Mouse (Mus musculus) gastrocnemius, adult 2 months (tissue): ENCODE data around the gene Olfr1386. TPM values are rescaled to one million over a fixed set of nuclear protein-coding genes. Genes with fewer than 3 reads are reported as not detected.
"Not testable (repeated sequence)": the region's sequence is repeated elsewhere in the genome, so short reads cannot be mapped to it uniquely, and the experiment has no call there.

Experiments
- DNase-seq: peaks from one replicate; pipeline ENCODE4 v3.0.0; 2022
- H3K27ac ChIP-seq: fragments of 200-600 bp; 2 replicates; pipeline ENCODE4 v1.8.1; 2022; ENCODE audit warnings: mild to moderate bottlenecking
- H3K4me3 ChIP-seq: fragments of 200-600 bp; 2 replicates; pipeline ENCODE4 v1.8.1; 2022; ENCODE audit warnings: mild to moderate bottlenecking, moderate library complexity
- CTCF ChIP-seq: fragments of 200-600 bp; IDR thresholded peaks from 2 replicates; pipeline ENCODE4 v1.8.1; 2022; ENCODE audit warnings: antibody characterized with exemption, mild to moderate bottlenecking, moderate library complexity
- intact Hi-C: fragments of 180-260 bp; cut with DNase I; formaldehyde crosslinking; loops from one replicate; pipeline ENCODE4 v1.15.1; 2025
- long read RNA-seq, 2 experiments: library from polyadenylated mRNA; stranded (forward); transcript quantifications; one replicate each; pipeline ENCODE4 v2.0.0; 2021
- total RNA-seq, 2 experiments: library from RNA; stranded (reverse); gene quantifications; 2 replicates each; pipeline ENCODE4 v1.2.3; 2021

The Olfr1386 gene
- not detected for total RNA-seq
- long read RNA-seq, experiment 1 = 0 reads
- long read RNA-seq, experiment 2 = 0 reads

- H3K27ac ChIP-seq, intact Hi-C loops, DNase-seq, H3K4me3 ChIP-seq: not testable (repeated sequence)
Measured at GRCm38 (mm10) chr11:49464746-49465145, at the start of gene Olfr1386. Gene Olfr1386, plus strand, starts transcription at chr11:49465046.

DNA sequence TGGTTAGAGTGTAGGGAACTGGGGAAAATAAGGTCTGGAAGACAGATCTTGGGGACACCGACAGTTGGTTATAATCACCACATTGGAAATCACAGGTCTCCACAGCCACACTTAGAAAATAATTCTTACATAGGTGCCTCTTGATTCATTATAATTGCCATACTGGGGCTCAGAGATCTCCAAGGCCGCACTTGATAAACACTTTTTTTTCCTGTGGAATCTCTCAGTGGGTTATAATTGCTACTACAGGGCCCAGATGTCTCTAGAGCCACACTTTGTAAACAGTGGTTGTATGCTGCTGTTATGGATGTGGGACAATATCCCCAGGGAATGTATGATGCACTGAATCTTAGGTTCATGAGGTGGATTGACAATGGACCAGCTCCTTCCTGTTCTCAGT, 42.1 kb upstream of the Olfr1386 start, which contains the start of gene Olfr1389:
TSS of gene Olfr1389 (plus strand) at position 301 of the 400 bp plus-strand sequence.
- Histone ChIP-seq H3K27ac (no peak within 1 kb of the TSS), H3K4me3 (no peak within 1 kb of the TSS)
- intact Hi-C loops = no loop called here
- TF ChIP-seq CTCF = no peak
- DNase-seq = no peak

DNA sequence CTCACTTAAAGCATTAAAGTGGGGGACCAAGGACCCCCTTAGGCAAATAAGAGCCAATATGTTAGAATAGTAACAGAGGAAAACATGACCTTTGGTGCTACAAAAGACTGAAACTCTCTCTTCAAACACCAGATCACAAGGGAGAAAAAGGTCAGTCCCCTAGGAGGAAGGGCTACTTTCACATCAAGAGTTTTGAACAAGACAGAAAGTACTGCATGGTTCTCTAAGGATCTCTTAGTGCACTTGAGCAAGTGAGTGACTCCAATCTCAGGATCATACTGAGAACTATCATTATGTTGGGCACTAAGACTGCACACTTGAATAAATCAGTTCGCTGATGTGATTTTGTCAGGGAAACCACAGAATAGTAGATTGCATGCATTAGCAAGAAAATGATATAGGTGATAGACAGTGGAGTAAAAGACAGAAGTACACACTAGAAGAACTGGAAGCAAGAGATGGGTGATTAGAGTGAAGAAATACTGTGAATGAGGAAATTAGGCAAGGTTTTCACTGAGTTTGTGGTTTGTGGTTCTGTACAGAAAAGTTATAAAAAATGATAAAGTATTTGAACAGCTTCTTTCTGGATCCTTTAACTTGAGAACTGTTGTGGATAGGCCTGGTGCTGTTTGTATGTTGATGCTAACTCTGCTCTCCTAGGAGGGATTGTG, 39.5 kb upstream of the Olfr1386 start:
- DNase-seq = no peak
- intact Hi-C loops = no loop called here
- TF ChIP-seq CTCF = no peak

DNA sequence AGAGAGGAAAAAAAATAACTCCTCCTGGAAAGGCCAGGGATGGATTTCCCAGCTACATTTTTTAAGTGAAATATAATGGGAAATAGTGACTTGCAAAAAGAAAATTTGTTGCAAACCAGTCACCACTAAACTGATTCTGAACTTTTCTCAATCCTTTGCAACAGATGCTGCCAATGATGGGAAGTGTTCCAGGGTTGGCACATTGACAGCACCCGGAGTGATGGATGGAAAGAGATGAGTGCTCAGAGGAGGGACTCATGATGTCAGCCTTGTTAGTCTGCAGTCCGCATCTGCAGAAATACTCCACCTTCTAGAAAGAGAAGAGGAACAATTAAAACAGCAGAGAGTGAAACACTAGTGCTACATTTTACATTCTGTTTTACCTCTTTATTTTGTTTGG, 35.2 kb upstream of the Olfr1386 start:
- DNase-seq = no peak
- no peak for TF ChIP-seq CTCF
- Histone ChIP-seq H3K4me3 (no peak overlapping the region), H3K27ac (no peak overlapping the region)
- intact Hi-C loops = no loop called here

More for the DNA sequence above, 39.5 kb upstream of the Olfr1386 start:
- no peak overlapping the region for H3K27ac ChIP-seq
- no peak overlapping the region for H3K4me3 ChIP-seq

GRCm38 (mm10) chr11:49436411-49436810, 28.4 kb upstream of the Olfr1386 start, which contains the start of gene Olfr1388:
Gene Olfr1388, plus strand, starts transcription at chr11:49436624.
- TF ChIP-seq CTCF = no peak
- H3K4me3 ChIP-seq = no peak within 1 kb of the TSS
- no peak within 1 kb of the TSS for H3K27ac ChIP-seq
- intact Hi-C loops = no loop called here
- no peak for DNase-seq

- TF ChIP-seq CTCF = no peak
- intact Hi-C loops = no loop called here
- DNase-seq = no peak
- H3K4me3 ChIP-seq = no peak within 1 kb of the TSS
- no peak within 1 kb of the TSS for H3K27ac ChIP-seq
Measured at GRCm38 (mm10) chr11:49455043-49455442, 9.8 kb upstream of the Olfr1386 start, which contains the start of gene Olfr1387. Gene Olfr1387, plus strand, starts transcription at chr11:49455343.

DNA sequence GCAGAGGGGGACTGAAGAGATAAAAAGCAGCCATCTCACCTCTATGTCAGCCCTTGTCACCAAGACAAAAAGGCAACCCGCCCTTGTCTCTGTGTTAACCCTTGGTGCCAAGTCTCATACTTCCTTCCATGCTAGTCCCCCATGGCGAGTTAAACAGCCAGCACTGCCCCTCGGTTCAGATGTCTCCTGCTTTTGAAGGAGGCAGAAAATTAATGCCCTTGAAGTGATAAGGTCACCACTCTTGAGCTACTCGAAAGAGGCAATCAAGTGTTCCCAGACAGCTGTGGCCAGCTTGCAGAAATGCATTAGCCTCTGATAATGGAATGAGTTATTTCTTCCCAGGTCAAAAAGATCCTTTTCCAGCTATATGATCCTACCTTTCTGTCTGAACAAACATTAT, 21.1 kb downstream of the Olfr1386 start:
- no peak for DNase-seq
- Histone ChIP-seq H3K27ac (no peak overlapping the region), H3K4me3 (no peak overlapping the region)
- intact Hi-C loops = no loop called here
- no peak for TF ChIP-seq CTCF

- DNase-seq, intact Hi-C loops, H3K27ac ChIP-seq, H3K4me3 ChIP-seq: not testable (repeated sequence)
Measured at GRCm38 (mm10) chr11:49488770-49489169, 23.9 kb downstream of the Olfr1386 start, which contains the start of gene Olfr1385. Gene Olfr1385, plus strand, starts transcription at chr11:49489070.

- Histone ChIP-seq H3K4me3 (no peak overlapping the region), H3K27ac (no peak overlapping the region)
- no peak for DNase-seq
- intact Hi-C loops = no loop called here
- TF ChIP-seq CTCF = no peak
Measured at GRCm38 (mm10) chr11:49518086-49518485, 53.2 kb downstream of the Olfr1386 start.

DNA sequence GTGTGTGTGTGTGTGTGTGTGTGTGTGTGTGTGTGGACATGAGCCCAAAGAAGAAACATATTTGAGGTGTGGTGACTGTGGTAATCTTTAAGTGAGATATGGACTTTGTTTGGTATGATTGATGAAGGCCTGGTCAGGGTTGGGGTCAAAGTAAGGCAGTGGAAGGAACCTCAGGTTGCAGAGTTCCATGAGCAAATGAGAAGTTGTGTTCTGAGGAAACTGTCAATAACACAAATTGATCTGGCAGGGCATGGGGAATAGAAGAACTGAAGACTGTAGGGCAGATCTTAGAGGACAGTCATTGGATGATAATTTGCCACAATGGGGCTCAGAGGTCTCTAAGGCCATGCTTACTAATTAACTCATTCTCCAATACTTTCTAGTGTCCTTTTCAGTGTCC, 54.5 kb downstream of the Olfr1386 start, which contains the start of gene Olfr1383:
TSS of gene Olfr1383 (plus strand) at position 301 of the 400 bp plus-strand sequence.
- no peak for TF ChIP-seq CTCF
- DNase-seq = no peak
- Histone ChIP-seq H3K4me3 (no peak within 1 kb of the TSS), H3K27ac (no peak within 1 kb of the TSS)
- intact Hi-C loops = no loop called here

Other genes starting within 250 kb of the Olfr1386 start
- 10 to 100 TPM; 42.0 to 48.0 TPM for gene Mgat1, start 220.9 kb upstream of the Olfr1386 start, total RNA-seq
- gene Olfr1393, start 186.7 kb upstream of the Olfr1386 start, total RNA-seq = not detected
- gene Olfr1392, start 179.8 kb upstream of the Olfr1386 start, total RNA-seq = not detected
- not detected for gene Olfr10, start 160.3 kb upstream of the Olfr1386 start, total RNA-seq
- gene Olfr1391, start 142.3 kb upstream of the Olfr1386 start, total RNA-seq = not detected
- not detected for gene Olfr1390, start 129.9 kb upstream of the Olfr1386 start, total RNA-seq
- gene Olfr1389, start 42.0 kb upstream of the Olfr1386 start, total RNA-seq = not detected
- gene Olfr1388, start 28.4 kb upstream of the Olfr1386 start, total RNA-seq = under 1 TPM in 1 of 2 experiments, not detected in 1; 0.13 TPM
- gene Olfr1387, start 9.7 kb upstream of the Olfr1386 start, total RNA-seq = not detected
- gene Olfr1385, start 24.0 kb downstream of the Olfr1386 start, total RNA-seq = not detected
- gene Olfr1384, start 41.7 kb downstream of the Olfr1386 start, total RNA-seq = not detected
- under 1 TPM in 1 of 2 experiments, not detected in 1; 0.28 TPM for gene Olfr1383, start 54.6 kb downstream of the Olfr1386 start, total RNA-seq
- gene Olfr1382, start 63.2 kb downstream of the Olfr1386 start, total RNA-seq = not detected
- not detected for gene Olfr1381, start 78.4 kb downstream of the Olfr1386 start, total RNA-seq
- not detected for gene Olfr1380, start 91.8 kb downstream of the Olfr1386 start, total RNA-seq
- gene Flt4, start 144.2 kb downstream of the Olfr1386 start, total RNA-seq = 1 to 10 TPM; 2.8 to 4.3 TPM
- gene Scgb3a1, start 198.6 kb downstream of the Olfr1386 start, total RNA-seq = not detected
- gene Cnot6, start 247.7 kb downstream of the Olfr1386 start, total RNA-seq = 10 to 100 TPM in 1 of 2 experiments, 1 to 10 TPM in 1; 8.1 to 14.5 TPM